Mouse (Mus musculus) central nervous system, embryonic 18 days (tissue): Measurements from ENCODE around the gene Sik1. TPM values are rescaled to one million over a fixed set of nuclear protein-coding genes. Genes with fewer than 3 reads are reported as not detected.

Experiments
- polyA plus RNA-seq: library from polyadenylated mRNA; depleted of rRNA; stranded (reverse); fragments of >200 nt; gene quantifications from 2 replicates; pipeline ENCODE4 v1.2.3, GENCODE M21; 2012; rRNA removed

Sik1 gene
- 17.9 and 20.5 TPM in 2 replicates for polyA plus RNA-seq

DNA sequence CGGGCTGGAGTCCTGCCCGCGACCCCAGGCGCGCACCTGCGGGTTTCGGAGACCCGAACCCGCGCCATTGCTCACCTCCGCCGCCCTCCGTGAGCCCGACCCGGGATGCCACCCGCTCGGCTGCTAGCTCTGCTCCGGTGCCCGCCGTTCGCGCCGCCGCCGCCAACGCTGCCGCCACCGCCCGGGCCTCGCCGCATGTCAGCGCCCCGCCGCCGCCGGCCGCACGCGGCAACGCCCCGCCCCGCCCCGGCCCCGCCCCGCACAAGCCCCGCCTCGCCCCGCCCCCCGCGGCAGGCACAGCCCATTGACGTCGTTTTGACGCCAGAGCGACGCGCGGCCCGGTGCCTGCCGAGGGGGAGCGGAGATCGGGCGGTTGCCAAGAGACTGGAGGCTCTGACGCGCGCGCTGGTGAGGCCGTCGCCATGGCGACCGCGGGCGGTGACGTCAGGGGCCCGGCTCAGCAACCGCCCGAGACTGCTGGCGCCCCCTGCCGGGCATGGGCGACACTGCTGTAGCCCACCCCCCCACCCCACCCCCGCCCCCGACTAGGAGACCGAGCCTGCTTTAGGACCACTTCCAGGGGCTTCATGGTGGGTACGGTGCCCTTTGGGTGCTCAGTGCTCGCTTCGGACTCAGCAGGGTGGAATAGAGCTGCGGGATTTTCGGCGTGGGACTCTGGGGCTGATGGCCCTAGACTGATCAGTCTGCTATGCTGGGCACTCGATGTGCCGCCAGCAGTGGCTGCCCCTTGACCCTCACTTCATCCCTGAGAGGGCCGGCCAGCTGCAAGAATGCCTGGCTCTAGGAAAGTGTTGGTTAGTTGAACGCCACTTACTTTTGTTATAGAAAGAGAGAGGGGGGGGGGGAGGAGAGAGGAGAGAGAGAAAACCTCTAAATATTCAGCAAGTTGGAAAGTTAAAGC, at the start of gene Sik1:
Gene Sik1, minus strand, starts transcription at position 208 of the 922 bp plus-strand sequence.

Other genes with a start within 250 kb of the Sik1 start
- gene Cbs, start 218.6 kb downstream of the Sik1 start, polyA plus RNA-seq = 17.7 and 18.4 TPM in 2 replicates
- 262 and 268 TPM in 2 replicates for gene U2af1, start 196.9 kb downstream of the Sik1 start, polyA plus RNA-seq
- 0.27 and 2.1 TPM in 2 replicates for gene Cryaa, start 178.0 kb downstream of the Sik1 start, polyA plus RNA-seq
- 28.4 and 28.9 TPM in 2 replicates for gene Rrp1b, start 180.3 kb upstream of the Sik1 start, polyA plus RNA-seq
- 0.57 and 0.97 TPM in 2 replicates for gene Hsf2bp, start 180.5 kb upstream of the Sik1 start, polyA plus RNA-seq